Mouse (Mus musculus): ENCODE results near the gene Svbp. TPM values are rescaled to one million over a fixed set of nuclear protein-coding genes. Genes with fewer than 3 reads are reported as not detected.

Svbp gene
- 30.4 TPM for polyA plus RNA-seq (2017; shearing (Covaris generic))

GRCm38 (mm10) chr4:119194909-119195581, at the start of gene Svbp:
TSS of gene Svbp (plus strand) at chr4:119195306.

GRCm38 (mm10) chr4:119173851-119174453, 21.2 kb upstream of the Svbp start, which contains the start of gene Zfp691:
TSS of gene Zfp691 (minus strand) at chr4:119174195.

GRCm38 (mm10) chr4:119189864-119190263, 5.2 kb upstream of the Svbp start, which contains the start of gene Ermap:
TSS of gene Ermap (minus strand) at chr4:119190011.

GRCm38 (mm10) chr4:119218169-119218568, 23.1 kb downstream of the Svbp start, which contains the start of gene Tmem269:
TSS of gene Tmem269 (minus strand) at chr4:119218217.

GRCm38 (mm10) chr4:119232410-119233255, 37.5 kb downstream of the Svbp start, which contains the start of the genes AU022252 and P3h1:
TSS of gene AU022252 (minus strand) at chr4:119232712.
TSS of gene P3h1 (plus strand) at chr4:119232915.

Other genes with a start within 250 kb of the Svbp start
- gene Lao1, start 233.7 kb upstream of the Svbp start, polyA plus RNA-seq (2017; shearing (Covaris generic)), result not detected
- gene Slc2a1, start 86.6 kb upstream of the Svbp start, polyA plus RNA-seq (2017; shearing (Covaris generic)), result 84.2 TPM
- gene Zfp691, start 21.1 kb upstream of the Svbp start, polyA plus RNA-seq (2017; shearing (Covaris generic)), result 0.81 TPM
- 0.97 TPM for gene Ermap, start 5.3 kb upstream of the Svbp start, polyA plus RNA-seq (2017; shearing (Covaris generic))
- 0.30 TPM for gene Tmem269, start 22.9 kb downstream of the Svbp start, polyA plus RNA-seq (2017; shearing (Covaris generic))
- 10.7 TPM for gene AU022252, start 37.4 kb downstream of the Svbp start, polyA plus RNA-seq (2017; shearing (Covaris generic))
- 2.7 TPM for gene P3h1, start 37.6 kb downstream of the Svbp start, polyA plus RNA-seq (2017; shearing (Covaris generic))
- gene Cldn19, start 60.1 kb downstream of the Svbp start, polyA plus RNA-seq (2017; shearing (Covaris generic)), result not detected
- 441 TPM for gene Ybx1, start 99.3 kb downstream of the Svbp start, polyA plus RNA-seq (2017; shearing (Covaris generic))
- gene Ppih, start 125.2 kb downstream of the Svbp start, polyA plus RNA-seq (2017; shearing (Covaris generic)), result 21.9 TPM
- gene Ccdc30, start 220.2 kb downstream of the Svbp start, polyA plus RNA-seq (2017; shearing (Covaris generic)), result 1.6 TPM
- gene Ppcs, start 227.1 kb downstream of the Svbp start, polyA plus RNA-seq (2017; shearing (Covaris generic)), result 11.3 TPM
- gene Zmynd12, start 227.5 kb downstream of the Svbp start, polyA plus RNA-seq (2017; shearing (Covaris generic)), result not detected

Data from effector memory CD4-positive, alpha-beta T cell, adult 5 months (primary cell).